Mouse (Mus musculus) midbrain, embryonic 15.5 days (tissue): ENCODE results near the gene Cnr2. TPM values are rescaled to one million over a fixed set of nuclear protein-coding genes. Genes with fewer than 3 reads are reported as not detected.
A peak's percentile ranks its signal among the peaks of the same experiment; 100 is the strongest.

ENCODE experiments used
- ATAC-seq: fragments of 200-750 bp; cut with Nextera tagmentation; replicated peaks from 2 replicates; pipeline ENCODE4 v1.8.0; 2017; ENCODE audit warnings: moderate TSS enrichment
- H3K27ac ChIP-seq: fragments of 300-500 bp; sonication (generic); 2 replicates; pipeline ENCODE4 v1.5.1; 2015; ENCODE audit warnings: mild to moderate bottlenecking, inconsistent platforms
- H3K27me3 ChIP-seq: fragments of 300-500 bp; sonication (generic); replicated peaks from 2 replicates; pipeline ENCODE4 v1.6.1; 2015; ENCODE audit warnings: inconsistent platforms
- H3K36me3 ChIP-seq: fragments of 300-500 bp; sonication (generic); replicated peaks from 2 replicates; pipeline ENCODE4 v1.6.1; 2015; ENCODE audit warnings: inconsistent platforms
- H3K4me1 ChIP-seq: fragments of 300-500 bp; sonication (generic); 2 replicates; pipeline ENCODE4 v1.6.1; 2015; ENCODE audit warnings: inconsistent platforms
- H3K4me2 ChIP-seq: fragments of 300-500 bp; sonication (generic); 2 replicates; pipeline ENCODE4 v1.6.1; 2015; ENCODE audit warnings: inconsistent platforms, mild to moderate bottlenecking, moderate library complexity
- H3K4me3 ChIP-seq: fragments of 300-500 bp; sonication (generic); 2 replicates; pipeline ENCODE4 v1.5.1; 2015; ENCODE audit warnings: mild to moderate bottlenecking, inconsistent platforms
- H3K9ac ChIP-seq: fragments of 300-500 bp; sonication (generic); 2 replicates; pipeline ENCODE4 v1.6.1; 2015; ENCODE audit warnings: mild to moderate bottlenecking, inconsistent platforms
- H3K9me3 ChIP-seq: fragments of 300-500 bp; sonication (generic); 2 replicates; pipeline ENCODE4 v1.6.1; 2016; ENCODE audit warnings: inconsistent platforms
- WGBS: fragments of 180-500 bp; shearing (Covaris S2); methylation state at CpG from one replicate; pipeline ENCODE4 v1.1.7; 2015; ENCODE audit warnings: mixed read lengths; 5-methylcytosine and 5-hydroxymethylcytosine counted together
- polyA plus RNA-seq: library from polyadenylated mRNA; unstranded; fragments of >200 nt; fragmentation: Nextera tagmentation; extraction: Ambion mirVana; gene quantifications from 2 replicates; pipeline ENCODE4 v1.2.1, GENCODE M21; 2015

Gene Cnr2
- polyA plus RNA-seq, 1 experiment from 2014 or later: not detected

- no peaks in the 10 kb centered on the region for H3K27me3 ChIP-seq
- H3K4me1 ChIP-seq: peaks cover 10% of the 10 kb centered on the region
- ATAC-seq: no peak
- H3K27ac ChIP-seq: no peak overlapping the region
- H3K9me3 ChIP-seq: no peaks in the 10 kb centered on the region
- 94% methylated on average over 13 of the region's 13 CpGs for WGBS
- H3K4me3 ChIP-seq: no peak overlapping the region
- no peaks in the 10 kb centered on the region for H3K36me3 ChIP-seq
- no peak overlapping the region for H3K4me2 ChIP-seq
- no peak overlapping the region for H3K9ac ChIP-seq
These were observed 23.6 kb downstream of the Cnr2 start for GRCm38 (mm10) chr4:135918635-135919279.

GRCm38 (mm10) chr4:135919280-135919639, 24.1 kb downstream of the Cnr2 start:
- no peaks in the 10 kb centered on the region for H3K27me3 ChIP-seq
- peaks cover 10% of the 10 kb centered on the region for H3K4me1 ChIP-seq
- no peak overlapping the region for H3K4me2 ChIP-seq
- no peak overlapping the region for H3K4me3 ChIP-seq
- H3K36me3 ChIP-seq: no peaks in the 10 kb centered on the region
- H3K9ac ChIP-seq: no peak overlapping the region
- H3K27ac ChIP-seq: no peak overlapping the region
- no peaks in the 10 kb centered on the region for H3K9me3 ChIP-seq
- ATAC-seq: no peak
- 95% methylated on average over 3 of the region's 3 CpGs for WGBS

GRCm38 (mm10) chr4:135920304-135921241, 25.4 kb downstream of the Cnr2 start, which contains the start of gene Fuca1:
Gene Fuca1, plus strand, starts transcription at chr4:135920735.
- Histone ChIP-seq H3K27me3 (no peaks in the 10 kb centered on the region), H3K9me3 (no peaks in the 10 kb centered on the region), H3K9ac (peak within 1 kb of the TSS; percentile 80), H3K27ac (peak within 1 kb of the TSS; percentile 76), H3K36me3 (no peaks in the 10 kb centered on the region), H3K4me2 (peak within 1 kb of the TSS; percentile 86), H3K4me3 (peak within 1 kb of the TSS; percentile 59), H3K4me1 (peaks cover 10% of the 10 kb centered on the region)
- WGBS: 2% methylated on average over 60 of the region's 60 CpGs
- peak; percentile 97 for ATAC-seq

- Histone ChIP-seq H3K4me2 (peak overlapping the region; percentile 86), H3K36me3 (no peaks in the 10 kb centered on the region; the same call in 1 of the 2 replicates), H3K4me1 (peaks cover 10% of the 10 kb centered on the region), H3K27me3 (no peaks in the 10 kb centered on the region), H3K9me3 (no peaks in the 10 kb centered on the region), H3K9ac (peak overlapping the region; percentile 80), H3K4me3 (peak overlapping the region; percentile 59), H3K27ac (peak overlapping the region; percentile 76)
- ATAC-seq: peak; percentile 30; the same call in 1 of the 2 replicates
- WGBS: 7% methylated on average over 26 of the region's 26 CpGs
These were observed 26.3 kb downstream of the Cnr2 start for GRCm38 (mm10) chr4:135921257-135922120.

- no peaks in the 10 kb centered on the region for H3K9me3 ChIP-seq
- H3K4me3 ChIP-seq: peak overlapping the region; percentile 59; the same call in 1 of the 2 replicates
- no peak for ATAC-seq
- no peaks in the 10 kb centered on the region for H3K27me3 ChIP-seq
- H3K4me1 ChIP-seq: peaks cover 10% of the 10 kb centered on the region
- H3K9ac ChIP-seq: peak overlapping the region; percentile 80; the same call in 1 of the 2 replicates
- H3K4me2 ChIP-seq: peak overlapping the region; percentile 86
- no peaks in the 10 kb centered on the region; the same call in 1 of the 2 replicates for H3K36me3 ChIP-seq
- WGBS: 94% methylated on average over 1 of the region's 1 CpGs
- H3K27ac ChIP-seq: no peak overlapping the region
These were observed 27.0 kb downstream of the Cnr2 start for GRCm38 (mm10) chr4:135922190-135922589.

GRCm38 (mm10) chr4:135924418-135924817, 29.2 kb downstream of the Cnr2 start:
- 90% methylated on average over 2 of the region's 2 CpGs for WGBS
- no peaks in the 10 kb centered on the region; the same call in 1 of the 2 replicates for H3K36me3 ChIP-seq
- no peak overlapping the region for H3K27ac ChIP-seq
- H3K4me1 ChIP-seq: peaks cover 10% of the 10 kb centered on the region
- H3K9ac ChIP-seq: no peak overlapping the region
- no peaks in the 10 kb centered on the region for H3K27me3 ChIP-seq
- no peak overlapping the region for H3K4me3 ChIP-seq
- no peak for ATAC-seq
- no peaks in the 10 kb centered on the region for H3K9me3 ChIP-seq
- no peak overlapping the region for H3K4me2 ChIP-seq

GRCm38 (mm10) chr4:135925341-135925740, 30.1 kb downstream of the Cnr2 start:
- Histone ChIP-seq H3K27me3 (no peaks in the 10 kb centered on the region), H3K4me1 (peaks cover 10% of the 10 kb centered on the region), H3K4me2 (no peak overlapping the region), H3K36me3 (no peaks in the 10 kb centered on the region; the same call in 1 of the 2 replicates), H3K9me3 (no peaks in the 10 kb centered on the region), H3K4me3 (no peak overlapping the region), H3K9ac (no peak overlapping the region), H3K27ac (no peak overlapping the region)
- no peak for ATAC-seq
- 86% methylated on average over 5 of the region's 5 CpGs for WGBS

GRCm38 (mm10) chr4:135926195-135926808, 31.1 kb downstream of the Cnr2 start:
- no peak overlapping the region for H3K4me3 ChIP-seq
- H3K9me3 ChIP-seq: no peaks in the 10 kb centered on the region
- H3K4me2 ChIP-seq: no peak overlapping the region
- peaks cover 2% of the 10 kb centered on the region; the same call in 1 of the 2 replicates for H3K36me3 ChIP-seq
- no peaks in the 10 kb centered on the region for H3K27me3 ChIP-seq
- H3K27ac ChIP-seq: no peak overlapping the region
- no peak overlapping the region for H3K9ac ChIP-seq
- 93% methylated on average over 10 of the region's 10 CpGs for WGBS
- no peak for ATAC-seq
- H3K4me1 ChIP-seq: peaks cover 10% of the 10 kb centered on the region

GRCm38 (mm10) chr4:135926861-135927260, 31.7 kb downstream of the Cnr2 start:
- H3K9me3 ChIP-seq: no peaks in the 10 kb centered on the region
- no peak overlapping the region for H3K9ac ChIP-seq
- H3K4me1 ChIP-seq: peaks cover 5% of the 10 kb centered on the region
- no peak overlapping the region for H3K27ac ChIP-seq
- H3K4me2 ChIP-seq: no peak overlapping the region
- H3K36me3 ChIP-seq: peaks cover 2% of the 10 kb centered on the region; the same call in 1 of the 2 replicates
- no peak overlapping the region for H3K4me3 ChIP-seq
- no peaks in the 10 kb centered on the region for H3K27me3 ChIP-seq
- 89% methylated on average over 3 of the region's 3 CpGs for WGBS
- ATAC-seq: no peak

- no peak overlapping the region for H3K4me2 ChIP-seq
- H3K9ac ChIP-seq: no peak overlapping the region
- WGBS: 87% methylated on average over 9 of the region's 9 CpGs
- no peak for ATAC-seq
- no peak overlapping the region for H3K4me3 ChIP-seq
- H3K27me3 ChIP-seq: no peaks in the 10 kb centered on the region
- H3K36me3 ChIP-seq: peaks cover 2% of the 10 kb centered on the region; the same call in 1 of the 2 replicates
- H3K9me3 ChIP-seq: no peaks in the 10 kb centered on the region
- H3K4me1 ChIP-seq: no peaks in the 10 kb centered on the region
- H3K27ac ChIP-seq: no peak overlapping the region
These were observed 33.2 kb downstream of the Cnr2 start for GRCm38 (mm10) chr4:135928376-135928775.

GRCm38 (mm10) chr4:135929405-135929804, 34.2 kb downstream of the Cnr2 start:
- H3K4me2 ChIP-seq: no peak overlapping the region
- H3K27ac ChIP-seq: no peak overlapping the region
- 95% methylated on average over 5 of the region's 5 CpGs for WGBS
- H3K36me3 ChIP-seq: peaks cover 5% of the 10 kb centered on the region; the same call in 1 of the 2 replicates
- H3K4me1 ChIP-seq: no peaks in the 10 kb centered on the region
- no peak for ATAC-seq
- no peak overlapping the region for H3K4me3 ChIP-seq
- H3K9me3 ChIP-seq: no peaks in the 10 kb centered on the region
- no peak overlapping the region for H3K9ac ChIP-seq
- no peaks in the 10 kb centered on the region for H3K27me3 ChIP-seq
